Mouse (Mus musculus) mature B cell (primary cell): ENCODE data around the gene Setd7.
"Not testable (repeated sequence)": the region's sequence is repeated elsewhere in the genome, so short reads cannot be mapped to it uniquely, and the experiment has no call there.

Experiments used
- in situ Hi-C: fragments of 300-500 bp; cut with MboI; formaldehyde crosslinking; loops from 2 replicates; pipeline ENCODE4 v1.14.3; 2019

The Setd7 gene

GRCm38 (mm10) chr3:51560511-51561108 is at the start of gene Setd7:
Gene Setd7 (minus strand): TSS chr3:51560879.
- in situ Hi-C loops = no loop called here

GRCm38 (mm10) chr3:51604489-51604888 is 43.8 kb upstream of the Setd7 start:
- in situ Hi-C loops = no loop called here

- in situ Hi-C loops = no loop called here
These were observed 43.1 kb upstream of the Setd7 start for GRCm38 (mm10) chr3:51603705-51604291.

- in situ Hi-C loops = no loop called here
These were observed 40.8 kb upstream of the Setd7 start for GRCm38 (mm10) chr3:51601461-51601860.

DNA sequence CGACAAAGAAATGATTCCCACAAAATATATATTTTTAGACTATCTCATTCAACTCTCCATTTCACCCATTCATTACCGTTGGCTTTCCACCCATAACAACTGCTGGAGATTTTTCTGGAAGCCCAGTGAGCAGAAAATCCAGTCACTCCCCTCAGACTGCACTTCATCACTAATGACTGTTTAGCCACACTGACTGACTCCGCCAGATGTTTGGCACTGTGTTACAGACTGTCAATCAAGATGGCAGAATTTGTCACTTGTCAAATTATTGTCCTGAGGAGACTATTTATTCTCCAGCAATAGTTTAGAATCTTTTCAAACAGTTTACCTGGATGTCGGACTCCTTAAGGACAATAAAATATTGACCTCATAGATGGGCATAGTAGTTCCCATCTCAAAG is 40.0 kb upstream of the Setd7 start:
- in situ Hi-C loops = no loop called here

- in situ Hi-C loops = no loop called here
These were observed 38.5 kb upstream of the Setd7 start for GRCm38 (mm10) chr3:51599057-51599630.

- in situ Hi-C loops = no loop called here
These were observed 35.9 kb upstream of the Setd7 start for GRCm38 (mm10) chr3:51596538-51596937.

- in situ Hi-C loops = no loop called here
These were observed 32.8 kb upstream of the Setd7 start for GRCm38 (mm10) chr3:51593506-51593905.

DNA sequence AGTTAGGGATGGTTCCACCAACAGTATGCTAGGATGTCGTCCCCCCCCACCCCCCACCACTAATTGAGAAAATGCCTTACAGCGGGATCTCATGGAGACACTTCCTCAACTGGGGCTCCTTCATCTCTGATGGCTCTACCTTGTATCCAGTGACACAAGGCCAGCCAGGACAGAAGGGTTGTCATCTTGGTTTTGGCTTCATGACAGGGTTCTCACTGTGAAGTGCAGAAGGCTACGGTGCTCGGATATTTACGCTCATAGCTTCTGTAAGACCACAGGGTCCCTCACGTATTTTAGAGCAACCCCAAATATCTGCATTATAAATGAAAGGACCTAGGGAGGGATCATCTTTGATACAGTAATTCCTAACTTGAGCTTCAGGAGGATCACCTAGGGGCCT is 30.9 kb upstream of the Setd7 start:
- in situ Hi-C loops = no loop called here

DNA sequence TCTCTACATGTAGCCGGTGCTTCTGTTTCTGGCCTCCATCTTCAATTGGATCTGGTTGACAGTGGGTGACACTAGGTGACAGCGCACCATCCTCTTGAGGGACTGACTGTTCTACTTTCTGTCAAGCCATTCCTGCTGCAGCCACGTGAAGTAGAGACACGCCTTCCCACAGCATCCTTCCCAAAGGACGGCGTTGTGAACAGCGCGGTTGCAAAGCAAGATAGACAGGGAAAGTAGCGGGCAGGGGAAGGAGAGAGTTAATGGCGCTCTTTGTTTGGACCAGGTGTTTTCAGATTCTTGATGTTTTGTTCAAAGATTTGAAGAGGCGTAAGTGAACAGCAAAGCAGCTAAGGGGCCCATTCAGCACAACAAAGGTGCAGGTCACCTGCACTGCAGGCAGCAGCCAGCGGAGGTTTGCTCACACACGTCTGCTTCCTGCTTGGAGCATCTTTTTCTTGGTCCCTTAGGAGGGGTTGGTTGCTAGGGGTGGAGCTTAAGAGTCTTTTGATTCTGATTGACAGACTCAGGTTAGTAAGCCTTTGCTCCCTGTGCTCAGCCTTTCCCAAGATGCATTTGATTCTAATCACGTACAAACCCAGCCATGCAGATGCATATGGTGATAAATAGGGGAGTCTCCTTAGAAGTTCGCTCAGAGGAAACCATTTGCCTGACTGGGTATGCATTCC is 29.7 kb upstream of the Setd7 start:
- in situ Hi-C loops = no loop called here

- in situ Hi-C loops = no loop called here
These were observed 27.1 kb upstream of the Setd7 start for GRCm38 (mm10) chr3:51587697-51588262.

- in situ Hi-C loops = no loop called here
These were observed 23.1 kb upstream of the Setd7 start for GRCm38 (mm10) chr3:51583574-51584391.

DNA sequence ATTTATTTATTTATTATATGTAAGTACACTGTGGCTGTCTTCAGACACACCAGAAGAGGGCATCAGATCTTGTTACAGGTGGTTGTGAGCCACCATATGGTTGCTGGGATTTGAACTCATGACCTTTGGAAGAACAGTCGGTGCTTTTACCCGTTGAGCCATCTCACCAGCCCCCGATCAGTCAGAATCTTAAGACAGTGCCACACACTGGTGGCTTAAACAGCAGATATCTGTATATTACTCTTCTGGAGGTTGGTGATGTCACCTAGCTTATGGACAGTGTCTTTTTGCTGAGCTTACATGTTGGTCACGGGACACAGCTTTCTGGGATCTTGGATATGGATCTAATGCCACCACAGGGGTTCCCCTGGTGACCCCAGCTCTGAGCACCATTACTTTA is 18.6 kb upstream of the Setd7 start:
- in situ Hi-C loops = not testable (repeated sequence)

- in situ Hi-C loops = no loop called here
These were observed 17.4 kb upstream of the Setd7 start for GRCm38 (mm10) chr3:51577816-51578749.

GRCm38 (mm10) chr3:51577359-51577758 is 16.7 kb upstream of the Setd7 start:
- in situ Hi-C loops = no loop called here

DNA sequence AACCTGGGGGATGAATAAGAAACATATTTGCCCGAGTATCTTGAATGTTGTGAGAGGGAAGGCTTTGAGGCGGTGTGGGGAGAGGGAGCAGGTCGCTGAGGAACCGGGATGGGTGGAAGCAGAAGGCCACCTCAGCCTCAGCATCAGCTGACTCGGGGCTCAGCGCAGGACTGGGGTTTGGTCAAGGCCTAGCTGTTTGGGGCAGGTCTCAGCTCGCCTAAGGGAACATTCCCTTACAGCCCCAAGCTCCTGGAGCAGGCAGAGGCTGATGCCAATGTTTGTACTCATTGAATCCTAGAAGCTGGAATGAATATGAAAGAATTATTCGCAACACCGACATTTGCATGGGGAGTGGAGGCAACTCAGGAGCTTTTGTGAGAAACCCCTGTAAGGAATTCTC is 13.2 kb upstream of the Setd7 start:
- in situ Hi-C loops = no loop called here

- in situ Hi-C loops = no loop called here
These were observed 9.5 kb upstream of the Setd7 start for GRCm38 (mm10) chr3:51570200-51570599.

- in situ Hi-C loops = no loop called here
These were observed 1.3 kb upstream of the Setd7 start for GRCm38 (mm10) chr3:51561993-51562385.

- in situ Hi-C loops = no loop called here
These were observed 672 bp upstream of the Setd7 start for GRCm38 (mm10) chr3:51561109-51561992.
